8 mouse cellular contexts compared by ENCODE assay signal in the genomic region with DNA sequence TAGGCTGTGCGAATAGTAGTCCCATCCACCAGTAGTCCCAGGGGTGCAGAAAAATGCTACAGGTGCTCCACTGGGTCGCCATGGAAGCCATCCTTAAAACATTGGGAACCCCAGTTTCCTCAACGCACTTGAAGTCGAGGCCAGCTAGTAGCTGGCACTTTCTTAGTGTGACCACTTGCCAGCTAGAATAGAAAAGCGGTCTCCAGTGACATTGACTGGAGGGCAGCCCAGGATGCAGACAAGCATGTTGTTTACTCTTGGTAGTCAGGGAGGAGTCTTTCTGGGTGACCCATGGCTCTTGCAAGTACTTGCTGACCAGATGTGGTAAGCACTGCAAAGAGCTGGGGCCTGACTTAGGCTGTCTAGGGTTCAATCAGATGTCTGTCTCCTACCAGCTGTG. TPM values are rescaled to one million over a fixed set of nuclear protein-coding genes. Genes with fewer than 3 reads are reported as not detected.
A peak's percentile ranks its signal among the peaks of the same experiment; 100 is the strongest.
DNase-seq lines count a peak whose midpoint lies in the region; ATAC-seq and TF ChIP-seq lines count a peak whose summit lies in the region.

No protein-coding gene starts in this region.

- 62% methylated on average over 5 of the region's 5 CpGs for WGBS in forebrain, embryonic 14.5 days
- 44% methylated on average over 5 of the region's 5 CpGs for WGBS in hindbrain, postnatal 0 days
- WGBS in midbrain, embryonic 13.5 days, result 62% methylated on average over 5 of the region's 5 CpGs

- H3K4me3 ChIP-seq in forebrain, embryonic 14.5 days (ENCODE audit: low read depth, low read length), result peak overlapping the region; percentile 59
- H3K4me3 ChIP-seq in hindbrain, postnatal 0 days (ENCODE audit: low read length), result peak overlapping the region; percentile 63
- peak overlapping the region; percentile 68 for H3K4me3 ChIP-seq in midbrain, embryonic 13.5 days (replicated peaks)

- peaks cover 11% of the 10 kb centered on the region for H3K4me1 ChIP-seq in forebrain, embryonic 14.5 days (ENCODE audit: control insufficient read depth, insufficient read depth, low read length)
- peaks cover 11% of the 10 kb centered on the region; the same call in 1 of the 2 replicates for H3K4me1 ChIP-seq in hindbrain, postnatal 0 days (ENCODE audit: insufficient read depth, low read length)
- H3K4me1 ChIP-seq in midbrain, embryonic 13.5 days (replicated peaks), result peaks cover 24% of the 10 kb centered on the region

- no peaks in the 10 kb centered on the region for H3K27me3 ChIP-seq in forebrain, embryonic 14.5 days (replicated peaks; ENCODE audit: control insufficient read depth, insufficient read depth, low read length)
- no peaks in the 10 kb centered on the region for H3K27me3 ChIP-seq in hindbrain, postnatal 0 days (ENCODE audit: insufficient read depth, low read length)
- no peaks in the 10 kb centered on the region for H3K27me3 ChIP-seq in midbrain, embryonic 13.5 days

- no peaks in the 10 kb centered on the region for H3K9me3 ChIP-seq in forebrain, embryonic 14.5 days (replicated peaks; ENCODE audit: control insufficient read depth, low read length)
- H3K9me3 ChIP-seq in hindbrain, postnatal 0 days (ENCODE audit: low read length), result no peaks in the 10 kb centered on the region
- no peaks in the 10 kb centered on the region for H3K9me3 ChIP-seq in midbrain, embryonic 13.5 days

- ATAC-seq in cerebellum, adult (ENCODE audit: insufficient number of reproducible peaks, low FRiP score, low TSS enrichment), result no peak
- ATAC-seq in forebrain, embryonic 14.5 days, result 0 out of 2 replicates have a peak, but pooled peaks have one; percentile 0
- 0 out of 2 replicates have a peak, but pooled peaks have one; percentile 1 for ATAC-seq in hindbrain, postnatal 0 days
- peak; percentile 41 for ATAC-seq in midbrain, embryonic 13.5 days

- peak overlapping the region; percentile 72 for H3K4me2 ChIP-seq in forebrain, embryonic 14.5 days (ENCODE audit: low read length)
- H3K4me2 ChIP-seq in hindbrain, postnatal 0 days (ENCODE audit: low read depth, low read length), result peak overlapping the region; percentile 67
- peak overlapping the region; percentile 77 for H3K4me2 ChIP-seq in midbrain, embryonic 13.5 days (replicated peaks)

- peak overlapping the region; percentile 67 for H3K27ac ChIP-seq in forebrain, embryonic 14.5 days (ENCODE audit: low read depth, low read length)
- H3K27ac ChIP-seq in hindbrain, postnatal 0 days, result peak overlapping the region; percentile 78
- peak overlapping the region; percentile 74 for H3K27ac ChIP-seq in midbrain, embryonic 13.5 days

- H3K9ac ChIP-seq in forebrain, embryonic 14.5 days (ENCODE audit: low read length), result peak overlapping the region; percentile 73
- H3K9ac ChIP-seq in hindbrain, postnatal 0 days (replicated peaks; ENCODE audit: low read length), result peak overlapping the region; percentile 57; the same call in 1 of the 2 replicates
- H3K9ac ChIP-seq in midbrain, embryonic 13.5 days (replicated peaks), result peak overlapping the region; percentile 68

- peak; percentile 41 for DNase-seq in cerebellum, adult 9-11 months
- peak; percentile 46 for DNase-seq in 3T3-L1 (ENCODE audit: low read depth, low spot score)
- DNase-seq in forebrain, embryonic 14.5 days (ENCODE audit: low spot score), result no peak
- peak; percentile 46 for DNase-seq in hindbrain, postnatal 0 days (ENCODE audit: low spot score)
- DNase-seq in frontal cortex, postnatal 10 days (ENCODE audit: low spot score in 2 of 2), result no peak
- DNase-seq in right cerebral cortex, adult 18-20 months, result no peak

- peaks cover 19% of the 10 kb centered on the region for H3K36me3 ChIP-seq in forebrain, embryonic 14.5 days (ENCODE audit: control insufficient read depth, insufficient read depth, low read length)
- no peaks in the 10 kb centered on the region; the same call in 1 of the 2 replicates for H3K36me3 ChIP-seq in hindbrain, postnatal 0 days (ENCODE audit: insufficient read depth, low read length)
- peaks cover 41% of the 10 kb centered on the region for H3K36me3 ChIP-seq in midbrain, embryonic 13.5 days

- no peak for TF ChIP-seq CTCF in hindbrain, postnatal 0 days (IDR thresholded peaks at IDR 0.05; ENCODE audit: low read depth)

RNA-seq across cellular contexts. Expression of gene Dpp3, which starts 0.7 kb away (rescaled TPM):
- polyA plus RNA-seq in forebrain, embryonic 14.5 days (2014; fragmentation: Nextera tagmentation; extraction: Ambion mirVana), result 100.0 and 103 TPM in 2 replicates
- 94.0 and 111 TPM in 2 replicates for total RNA-seq in hindbrain, postnatal 0 days (2014; rRNA removed)
- 78.3 and 79.2 TPM in 2 replicates for polyA plus RNA-seq in hindbrain, postnatal 0 days (2015; fragmentation: Nextera tagmentation; extraction: Ambion mirVana)
- 143 TPM in 2 replicates for polyA plus RNA-seq in midbrain, embryonic 13.5 days (2015; fragmentation: Nextera tagmentation; extraction: Ambion mirVana)

RNA-seq across cellular contexts. Expression of gene Peli3, which starts 14.1 kb away (rescaled TPM):
- 4.9 and 7.8 TPM in 2 replicates for polyA plus RNA-seq in forebrain, embryonic 14.5 days (2014; fragmentation: Nextera tagmentation; extraction: Ambion mirVana)
- 11.9 and 13.4 TPM in 2 replicates for total RNA-seq in hindbrain, postnatal 0 days (2014; rRNA removed)
- 8.1 and 8.6 TPM in 2 replicates for polyA plus RNA-seq in hindbrain, postnatal 0 days (2015; fragmentation: Nextera tagmentation; extraction: Ambion mirVana)
- 8.8 and 10.8 TPM in 2 replicates for polyA plus RNA-seq in midbrain, embryonic 13.5 days (2015; fragmentation: Nextera tagmentation; extraction: Ambion mirVana)

RNA-seq across cellular contexts. Expression of gene Bbs1, which starts 22.4 kb away (rescaled TPM):
- 9.0 and 14.5 TPM in 2 replicates for polyA plus RNA-seq in forebrain, embryonic 14.5 days (2014; fragmentation: Nextera tagmentation; extraction: Ambion mirVana)
- total RNA-seq in hindbrain, postnatal 0 days (2014; rRNA removed), result 17.9 and 37.6 TPM in 2 replicates
- 7.3 and 9.1 TPM in 2 replicates for polyA plus RNA-seq in hindbrain, postnatal 0 days (2015; fragmentation: Nextera tagmentation; extraction: Ambion mirVana)
- polyA plus RNA-seq in midbrain, embryonic 13.5 days (2015; fragmentation: Nextera tagmentation; extraction: Ambion mirVana), result 12.6 and 12.8 TPM in 2 replicates

RNA-seq across cellular contexts. Expression of gene Mrpl11, which starts 33.2 kb away (rescaled TPM):
- polyA plus RNA-seq in forebrain, embryonic 14.5 days (2014; fragmentation: Nextera tagmentation; extraction: Ambion mirVana), result 145 and 148 TPM in 2 replicates
- total RNA-seq in hindbrain, postnatal 0 days (2014; rRNA removed), result 83.5 and 90.4 TPM in 2 replicates
- polyA plus RNA-seq in hindbrain, postnatal 0 days (2015; fragmentation: Nextera tagmentation; extraction: Ambion mirVana), result 138 and 139 TPM in 2 replicates
- 111 and 113 TPM in 2 replicates for polyA plus RNA-seq in midbrain, embryonic 13.5 days (2015; fragmentation: Nextera tagmentation; extraction: Ambion mirVana)

RNA-seq across cellular contexts. Expression of gene Zdhhc24, which starts 50.3 kb away (rescaled TPM):
- 11.4 and 12.9 TPM in 2 replicates for polyA plus RNA-seq in forebrain, embryonic 14.5 days (2014; fragmentation: Nextera tagmentation; extraction: Ambion mirVana)
- total RNA-seq in hindbrain, postnatal 0 days (2014; rRNA removed), result 29.1 and 30.7 TPM in 2 replicates
- polyA plus RNA-seq in hindbrain, postnatal 0 days (2015; fragmentation: Nextera tagmentation; extraction: Ambion mirVana), result 17.4 and 20.9 TPM in 2 replicates
- 22.7 and 24.1 TPM in 2 replicates for polyA plus RNA-seq in midbrain, embryonic 13.5 days (2015; fragmentation: Nextera tagmentation; extraction: Ambion mirVana)

Comparison
In these comparisons a context has a peak if more than half of its experiments do, and no peak if none do; other contexts are left out.
1. DNase-seq: peak in cerebellum, adult 9-11 months (single experiment), 3T3-L1 (single experiment) and hindbrain, postnatal 0 days (single experiment); none in forebrain, embryonic 14.5 days (single experiment), frontal cortex, postnatal 10 days (0 of 2) and right cerebral cortex, adult 18-20 months (single experiment).
2. Peak in every context shown above with its lines, with median percentiles within 50 percentile points of each other: H3K27ac ChIP-seq, H3K4me2 ChIP-seq, H3K4me3 ChIP-seq and H3K9ac ChIP-seq.